In the genomic region with DNA sequence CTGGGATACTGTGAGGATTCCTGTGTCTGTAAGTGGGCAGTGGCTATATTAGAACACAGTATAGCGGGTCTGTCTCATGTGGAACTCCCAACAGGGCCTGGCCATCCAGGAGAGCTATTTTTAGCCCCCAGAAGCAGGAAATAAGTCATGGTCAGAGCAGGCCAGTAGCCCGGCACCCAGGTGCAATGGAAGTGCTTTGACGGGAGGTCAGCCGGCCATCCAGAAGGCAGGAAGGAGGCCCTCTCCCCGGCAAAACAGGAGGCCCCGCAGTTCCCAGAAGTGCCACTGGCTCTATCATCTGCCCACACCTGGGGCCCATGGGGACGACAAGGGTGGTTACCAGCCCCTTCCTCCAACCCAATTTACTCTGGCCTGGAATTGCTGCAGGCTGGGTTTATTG, we compare ENCODE assay signal across 8 mouse cellular contexts. TPM values are rescaled to one million over a fixed set of nuclear protein-coding genes. Genes with fewer than 3 reads are reported as not detected.
DNase-seq lines count a peak whose midpoint lies in the region; ATAC-seq and TF ChIP-seq lines count a peak whose summit lies in the region.

No protein-coding gene starts in this region.

- no peaks in the 10 kb centered on the region for H3K9me3 ChIP-seq in lung, embryonic 14.5 days (ENCODE audit: low read depth, low read length)
- no peaks in the 10 kb centered on the region for H3K9me3 ChIP-seq in embryonic facial prominence, embryonic 10.5 days
- H3K9me3 ChIP-seq in kidney, embryonic 14.5 days (ENCODE audit: control insufficient read depth, low read length), result no peaks in the 10 kb centered on the region

- H3K4me3 ChIP-seq in lung, embryonic 14.5 days (ENCODE audit: low read depth, low read length), result no peak overlapping the region
- H3K4me3 ChIP-seq in embryonic facial prominence, embryonic 10.5 days, result no peak overlapping the region
- H3K4me3 ChIP-seq in kidney, embryonic 14.5 days (ENCODE audit: low read length), result no peak overlapping the region

- 0 out of 2 replicates have a peak overlapping the region, but pooled peaks have one; percentile 15 for H3K4me2 ChIP-seq in lung, embryonic 14.5 days
- H3K4me2 ChIP-seq in kidney, embryonic 14.5 days (replicated peaks; ENCODE audit: low read depth, low read length), result no peak overlapping the region

- TF ChIP-seq CTCF in lung, embryonic 14.5 days (IDR thresholded peaks at IDR 0.05; ENCODE audit: low read depth), result no peak

- H3K4me1 ChIP-seq in lung, embryonic 14.5 days (ENCODE audit: insufficient read depth), result peaks cover 6% of the 10 kb centered on the region; the same call in 1 of the 2 replicates
- H3K4me1 ChIP-seq in embryonic facial prominence, embryonic 10.5 days, result peaks cover 56% of the 10 kb centered on the region
- H3K4me1 ChIP-seq in kidney, embryonic 14.5 days (ENCODE audit: control insufficient read depth, insufficient read depth, low read length), result peaks cover 25% of the 10 kb centered on the region

- no peak for ATAC-seq in lung, embryonic 14.5 days (ENCODE audit: insufficient read depth)
- ATAC-seq in kidney, embryonic 14.5 days (ENCODE audit: low FRiP score, low TSS enrichment), result no peak
- ATAC-seq in frontal cortex, adult (ENCODE audit: low TSS enrichment), result no peak

- 28% methylated on average over 7 of the region's 7 CpGs for WGBS in lung, embryonic 14.5 days
- 45% methylated on average over 7 of the region's 7 CpGs for WGBS in embryonic facial prominence, embryonic 10.5 days
- 21% methylated on average over 7 of the region's 7 CpGs for WGBS in kidney, embryonic 14.5 days

- no peaks in the 10 kb centered on the region for H3K36me3 ChIP-seq in lung, embryonic 14.5 days (ENCODE audit: insufficient read depth)
- H3K36me3 ChIP-seq in embryonic facial prominence, embryonic 10.5 days (replicated peaks), result no peaks in the 10 kb centered on the region
- H3K36me3 ChIP-seq in kidney, embryonic 14.5 days (ENCODE audit: control insufficient read depth, insufficient read depth, low read length), result no peaks in the 10 kb centered on the region

- H3K27me3 ChIP-seq in lung, embryonic 14.5 days (ENCODE audit: insufficient read depth, low read length), result no peaks in the 10 kb centered on the region
- H3K27me3 ChIP-seq in embryonic facial prominence, embryonic 10.5 days (replicated peaks; ENCODE audit: low read depth, poor library complexity, severe bottlenecking), result peaks cover 24% of the 10 kb centered on the region
- no peaks in the 10 kb centered on the region for H3K27me3 ChIP-seq in kidney, embryonic 14.5 days (ENCODE audit: control insufficient read depth, insufficient read depth, low read length)

- peak overlapping the region; percentile 3 for H3K9ac ChIP-seq in lung, embryonic 14.5 days
- H3K9ac ChIP-seq in kidney, embryonic 14.5 days (ENCODE audit: low read depth, low read length), result peak overlapping the region; percentile 18; the same call in 1 of the 2 replicates

- DNase-seq in lung, embryonic 14.5 days, result no peak
- DNase-seq in lung, postnatal 36 days, result no peak
- peak; percentile 32 for DNase-seq in embryonic facial prominence, embryonic 10.5 days (ENCODE audit: low spot score)
- peak; percentile 50 to 55 for DNase-seq in lung, postnatal 4 days
- DNase-seq in thymus, postnatal 25 days, result no peak
- DNase-seq in urinary bladder, postnatal 14 days (ENCODE audit: low spot score), result no peak

- peak overlapping the region; percentile 79 for H3K27ac ChIP-seq in lung, embryonic 14.5 days (ENCODE audit: low read depth)
- H3K27ac ChIP-seq in embryonic facial prominence, embryonic 10.5 days (replicated peaks), result peak overlapping the region; percentile 57
- H3K27ac ChIP-seq in kidney, embryonic 14.5 days (ENCODE audit: low read depth, low read length), result peak overlapping the region; percentile 52; the same call in 1 of the 2 replicates

RNA-seq across cellular contexts. Expression of a gene that starts 9.3 kb away (rescaled TPM):
- 81.9 and 84.2 TPM in 2 replicates for polyA plus RNA-seq in lung, embryonic 14.5 days (2014; fragmentation: Nextera tagmentation; extraction: Ambion mirVana)
- polyA plus RNA-seq in embryonic facial prominence, embryonic 10.5 days (2016; fragmentation: Nextera tagmentation; extraction: Ambion mirVana), result 26.8 and 28.1 TPM in 2 replicates
- 58.3 and 62.7 TPM in 2 replicates for polyA plus RNA-seq in kidney, embryonic 14.5 days (2014; fragmentation: Nextera tagmentation; extraction: Ambion mirVana)

RNA-seq across cellular contexts. Expression of a gene that starts 59.3 kb away (rescaled TPM):
- not detected in 2 replicates for polyA plus RNA-seq in lung, embryonic 14.5 days (2014; fragmentation: Nextera tagmentation; extraction: Ambion mirVana)
- polyA plus RNA-seq in embryonic facial prominence, embryonic 10.5 days (2016; fragmentation: Nextera tagmentation; extraction: Ambion mirVana), result not detected in 2 replicates
- not detected in 2 replicates for polyA plus RNA-seq in kidney, embryonic 14.5 days (2014; fragmentation: Nextera tagmentation; extraction: Ambion mirVana)

Comparison
In these comparisons a context has a peak if more than half of its experiments do, and no peak if none do; other contexts are left out.
1. DNase-seq: peak in embryonic facial prominence, embryonic 10.5 days (single experiment) and lung, postnatal 4 days (2 of 2); none in lung, embryonic 14.5 days (single experiment), lung, postnatal 36 days (single experiment), thymus, postnatal 25 days (single experiment) and urinary bladder, postnatal 14 days (single experiment).
2. Peak in every context shown above with its lines, with median percentiles within 50 percentile points of each other: H3K27ac ChIP-seq.